Mouse (Mus musculus) heart, postnatal 4 days (tissue): ENCODE results near the gene Nccrp1. TPM values are rescaled to one million over a fixed set of nuclear protein-coding genes. Genes with fewer than 3 reads are reported as not detected.
"Not testable (repeated sequence)": the region's sequence is repeated elsewhere in the genome, so short reads cannot be mapped to it uniquely, and the experiment has no call there.

ENCODE experiments used
- DNase-seq: peaks from one replicate; pipeline ENCODE4 v3.0.0; 2021
- microRNA-seq, 2 experiments: library from miRNA; unstranded; fragments of <30 nt; microRNA quantifications; one replicate each; pipeline ENCODE4 v1.2.0; 2021 to 2022
- total RNA-seq, 2 experiments: library from RNA; stranded (reverse); gene quantifications; 2 replicates each; pipeline ENCODE4 v1.2.3; 2021

Nccrp1 gene
- total RNA-seq, 2 experiments from 2014 or later = not detected

- no peak for DNase-seq
Measured at GRCm38 (mm10) chr7:28511441-28511840, 35.6 kb downstream of the Nccrp1 start.

GRCm38 (mm10) chr7:28510405-28510974 lies 36.6 kb downstream of the Nccrp1 start, which contains the start of gene Ifnl2:
Ifnl2 (minus strand) TSS chr7:28510455.
- not testable (repeated sequence) for DNase-seq

- not testable (repeated sequence) for DNase-seq
Measured at GRCm38 (mm10) chr7:28509121-28509520, 37.9 kb downstream of the Nccrp1 start.

GRCm38 (mm10) chr7:28505585-28505984 lies 41.5 kb downstream of the Nccrp1 start:
- DNase-seq = peak; percentile 32

- DNase-seq = no peak
Measured at GRCm38 (mm10) chr7:28495426-28495825, 51.6 kb downstream of the Nccrp1 start.

Small RNA genes within 50 kb of the gene (microRNA-seq; reads per million reads assigned to microRNA genes)
- 0 to 1.0 reads per million in 2 experiments for gene Mir7049

Other genes starting within 250 kb of the Nccrp1 start
- gene Dll3, start 245.0 kb downstream of the Nccrp1 start, total RNA-seq = not detected
- gene Timm50, start 235.2 kb downstream of the Nccrp1 start, total RNA-seq = 10 to 100 TPM; 68.6 to 76.6 TPM
- 10 to 100 TPM; 58.7 to 62.7 TPM for gene Supt5, start 208.5 kb downstream of the Nccrp1 start, total RNA-seq
- 1,000 to 10,000 TPM in 1 of 2 experiments, 100 to 1,000 TPM in 1; 972 to 1,025 TPM for gene Rps16, start 196.6 kb downstream of the Nccrp1 start, total RNA-seq
- 10 to 100 TPM; 42.1 to 42.9 TPM for gene Plekhg2, start 174.7 kb downstream of the Nccrp1 start, total RNA-seq
- 10 to 100 TPM; 12.7 to 12.9 TPM for gene Zfp36, start 167.0 kb downstream of the Nccrp1 start, total RNA-seq
- 10 to 100 TPM; 22.9 to 24.5 TPM for gene Med29, start 154.5 kb downstream of the Nccrp1 start, total RNA-seq
- gene Paf1, start 154.3 kb downstream of the Nccrp1 start, total RNA-seq = 10 to 100 TPM; 50.1 to 53.5 TPM
- 1 to 10 TPM; 7.1 to 7.5 TPM for gene Gmfg, start 109.8 kb downstream of the Nccrp1 start, total RNA-seq
- 1 to 10 TPM; 2.5 to 3.3 TPM for gene Lrfn1, start 95.3 kb downstream of the Nccrp1 start, total RNA-seq
- not detected for gene Ifnl2, start 36.8 kb downstream of the Nccrp1 start, total RNA-seq
- gene Ifnl3, start 24.4 kb downstream of the Nccrp1 start, total RNA-seq = not detected
- not detected for gene Sycn, start 6.4 kb downstream of the Nccrp1 start, total RNA-seq
- gene Samd4b, start 50.9 kb upstream of the Nccrp1 start, total RNA-seq = 10 to 100 TPM; 49.2 to 50.5 TPM
- 10 to 100 TPM; 21.6 to 22.1 TPM for gene Pak4, start 50.9 kb upstream of the Nccrp1 start, total RNA-seq
- gene Acp7, start 84.1 kb upstream of the Nccrp1 start, total RNA-seq = not detected
- gene Fbxo27, start 145.6 kb upstream of the Nccrp1 start, total RNA-seq = 1 to 10 TPM; 2.2 TPM
- gene Fbxo17, start 169.6 kb upstream of the Nccrp1 start, total RNA-seq = 1 to 10 TPM; 2.6 to 4.2 TPM
- gene Mrps12, start 194.6 kb upstream of the Nccrp1 start, total RNA-seq = 10 to 100 TPM; 44.5 to 45.9 TPM
- 10 to 100 TPM; 19.3 to 19.9 TPM for gene Sars2, start 194.7 kb upstream of the Nccrp1 start, total RNA-seq
- not detected for gene Ccer2, start 208.9 kb upstream of the Nccrp1 start, total RNA-seq
- 10 to 100 TPM; 56.4 to 58.3 TPM for gene Sirt2, start 219.5 kb upstream of the Nccrp1 start, total RNA-seq
- gene Nfkbib, start 220.3 kb upstream of the Nccrp1 start, total RNA-seq = 10 to 100 TPM; 14.4 to 14.5 TPM
- gene Rinl, start 241.7 kb upstream of the Nccrp1 start, total RNA-seq = 1 to 10 TPM; 1.1 to 1.8 TPM